Mouse (Mus musculus) frontal cortex, postnatal 10 days (tissue): ENCODE results near the gene Enox2.
"Not testable (repeated sequence)": the region's sequence is repeated elsewhere in the genome, so short reads cannot be mapped to it uniquely, and the experiment has no call there.

Source experiments
- DNase-seq, 2 experiments: peaks; one replicate each; pipeline ENCODE4 v3.0.0; 2022; ENCODE audit warnings: low spot score in 2 of 2, mixed read lengths in 1 of 2

Gene Enox2

GRCm38 (mm10) chrX:49287700-49288563 is at the start of gene Enox2:
Enox2 (minus strand) TSS chrX:49288259.
- DNase-seq: peak; percentile 78 to 89

- DNase-seq: no peak
These were observed 21.4 kb upstream of the Enox2 start for GRCm38 (mm10) chrX:49309496-49309895.

GRCm38 (mm10) chrX:49306659-49307058 is 18.6 kb upstream of the Enox2 start:
- DNase-seq: no peak

- DNase-seq: no peak
These were observed 8.0 kb downstream of the Enox2 start for GRCm38 (mm10) chrX:49279918-49280586.

GRCm38 (mm10) chrX:49273487-49274042 is 14.5 kb downstream of the Enox2 start:
- peak in 1 of 2 experiments; percentile 6 for DNase-seq

- no peak for DNase-seq
These were observed 37.2 kb downstream of the Enox2 start for GRCm38 (mm10) chrX:49250816-49251215.

DNA sequence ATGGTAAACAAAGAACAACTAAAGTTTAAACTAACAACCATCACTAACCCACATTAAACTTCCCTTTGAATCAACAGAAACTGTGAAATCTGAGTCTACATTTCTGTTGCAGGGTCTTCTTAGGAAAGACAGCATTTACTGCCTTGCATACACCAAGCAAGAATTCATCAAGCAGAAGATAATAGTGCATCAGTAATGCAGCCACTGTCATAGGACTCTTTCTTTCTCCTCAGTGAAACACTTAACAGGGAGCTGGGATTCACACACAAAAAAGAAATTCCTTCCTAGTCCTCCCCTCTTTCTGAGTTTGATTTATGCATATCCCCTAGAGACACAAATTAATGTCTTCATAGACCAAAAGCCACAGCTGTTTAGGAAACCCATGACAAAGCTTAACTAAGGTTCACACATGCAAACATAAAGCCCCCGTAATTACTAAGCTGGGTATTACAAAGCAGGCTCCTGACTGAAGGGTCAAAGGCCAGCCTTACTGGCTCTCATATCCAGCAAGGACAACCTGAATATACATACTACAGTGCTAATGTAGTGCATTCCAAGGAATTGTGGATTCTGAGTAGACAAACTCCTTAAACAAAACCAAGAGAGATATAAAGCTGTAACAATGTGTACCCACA is 62.1 kb downstream of the Enox2 start:
- no peak for DNase-seq

DNA sequence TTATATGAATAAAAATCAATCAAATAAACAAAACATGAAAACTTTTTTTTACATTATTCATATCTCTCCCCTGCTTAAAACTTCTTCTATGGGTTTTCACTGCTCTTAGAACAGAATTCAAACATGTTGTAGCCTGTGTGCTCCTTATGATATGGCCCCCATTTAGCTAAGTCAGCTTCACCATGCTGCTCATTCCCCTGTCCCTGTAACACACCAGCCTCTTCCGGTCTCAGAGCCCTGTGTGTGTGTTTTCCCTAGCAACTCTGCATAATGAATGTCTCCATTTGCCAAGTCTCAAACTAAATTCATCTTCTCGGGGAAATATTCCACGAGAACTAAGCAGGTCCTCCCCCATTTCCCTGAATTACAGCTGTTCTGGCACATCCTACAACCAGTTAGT is 71.6 kb downstream of the Enox2 start:
- DNase-seq: no peak

DNA sequence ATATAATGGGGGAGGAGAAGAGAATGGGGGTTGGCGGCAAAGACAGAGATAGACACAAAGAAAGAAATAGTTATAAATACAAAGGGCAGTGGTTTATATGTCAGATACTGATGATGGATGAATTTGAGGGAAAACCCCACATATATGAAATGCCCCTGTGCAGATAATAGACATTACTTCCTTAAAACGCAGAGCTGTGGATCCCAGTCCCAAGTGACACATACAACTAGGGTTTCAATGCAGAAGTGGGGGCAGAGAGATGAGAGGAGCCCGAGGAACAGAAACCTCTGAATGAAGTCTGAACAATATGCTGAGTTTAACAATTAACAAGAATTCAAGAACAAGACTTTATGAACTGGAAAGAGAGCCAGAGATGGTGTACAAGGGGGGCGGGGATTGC is 91.7 kb downstream of the Enox2 start:
- DNase-seq: no peak

GRCm38 (mm10) chrX:49181136-49181535 is 106.9 kb downstream of the Enox2 start:
- DNase-seq: no peak

DNA sequence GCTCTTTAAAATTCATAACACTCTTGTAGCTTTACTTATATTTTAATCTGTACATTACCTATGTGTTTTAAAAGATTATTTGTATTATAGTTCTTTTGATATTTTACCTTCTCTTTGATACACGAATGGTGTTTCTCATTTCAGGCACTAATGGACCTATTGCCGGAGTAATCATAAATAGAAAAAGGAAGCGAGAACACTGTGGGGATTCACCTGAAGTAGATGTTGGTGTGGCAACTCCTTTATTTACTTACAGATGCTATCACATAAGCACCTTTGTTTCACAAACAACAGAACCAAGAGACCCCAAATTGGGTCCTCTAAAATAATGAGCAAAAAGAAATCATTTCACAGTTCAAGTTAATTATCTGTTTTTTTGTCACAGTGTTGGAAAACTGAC is 109.4 kb downstream of the Enox2 start:
- DNase-seq: no peak

DNA sequence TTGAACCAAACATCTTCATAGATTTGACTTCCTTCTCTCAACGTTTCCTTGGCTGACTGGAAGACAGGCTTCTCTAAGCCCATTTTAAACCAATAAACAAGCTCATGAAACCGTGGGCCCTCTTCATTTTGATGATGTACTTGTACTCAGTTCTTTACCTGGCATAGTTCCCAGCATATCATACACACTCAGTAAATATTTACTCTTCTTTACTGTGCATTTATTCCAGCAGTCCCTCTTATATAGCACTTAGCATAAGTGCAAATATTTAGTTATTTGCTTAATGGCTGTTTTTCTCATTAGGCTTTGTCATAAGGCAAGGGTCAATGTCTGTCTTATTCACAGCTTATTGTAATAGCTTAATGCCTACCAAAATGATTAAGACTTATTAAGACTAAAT is 133.8 kb downstream of the Enox2 start:
- DNase-seq: no peak

- no peak for DNase-seq
These were observed 163.2 kb downstream of the Enox2 start for GRCm38 (mm10) chrX:49124774-49125429.

- DNase-seq: no peak
These were observed 171.6 kb downstream of the Enox2 start for GRCm38 (mm10) chrX:49116465-49116864.

GRCm38 (mm10) chrX:49112412-49112811 is 175.6 kb downstream of the Enox2 start:
- no peak for DNase-seq

DNA sequence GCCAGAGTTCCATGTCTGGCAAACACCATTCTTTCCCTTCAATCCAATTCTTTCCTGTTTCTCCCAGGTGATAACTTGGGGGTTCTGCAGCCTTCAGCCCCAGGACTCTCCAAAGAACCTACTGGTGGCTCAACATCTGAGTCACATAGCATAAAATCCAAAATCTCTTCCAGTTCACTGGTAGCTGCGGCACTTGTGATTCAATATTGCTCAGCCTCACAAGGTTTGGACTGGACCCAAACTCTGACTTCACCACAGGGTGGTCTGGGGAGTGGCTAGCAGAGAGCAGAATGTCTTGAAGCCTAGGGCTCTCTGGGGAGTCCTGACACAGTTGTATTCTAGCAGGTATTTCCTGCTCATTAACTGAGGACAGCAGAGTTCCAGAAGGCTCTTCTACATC is 187.5 kb downstream of the Enox2 start:
- not testable (repeated sequence) for DNase-seq

GRCm38 (mm10) chrX:49096249-49096648 is 191.8 kb downstream of the Enox2 start:
- DNase-seq: no peak

- DNase-seq: no peak
These were observed 213.0 kb downstream of the Enox2 start for GRCm38 (mm10) chrX:49075055-49075454.

- no peak for DNase-seq
These were observed 214.5 kb downstream of the Enox2 start for GRCm38 (mm10) chrX:49073563-49073962.

DNA sequence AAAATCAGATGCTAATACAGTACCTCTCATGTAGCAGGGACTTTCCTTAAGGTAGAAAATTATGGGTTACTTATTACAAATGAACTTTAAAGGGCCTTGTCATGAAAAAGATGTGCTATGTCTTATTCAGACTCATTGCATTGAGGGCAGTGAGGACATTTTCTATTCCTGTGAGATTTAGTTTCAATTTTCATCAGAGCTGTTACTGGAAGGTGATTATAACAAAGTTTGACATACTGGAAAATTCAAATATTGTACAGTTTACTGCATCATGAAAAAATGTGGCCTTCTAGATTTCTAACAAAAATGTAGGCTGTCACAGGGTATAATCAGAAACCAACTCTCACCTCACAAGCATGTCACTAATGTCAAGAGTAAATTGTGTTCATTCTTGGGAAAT is 242.9 kb downstream of the Enox2 start:
- no peak for DNase-seq

DNA sequence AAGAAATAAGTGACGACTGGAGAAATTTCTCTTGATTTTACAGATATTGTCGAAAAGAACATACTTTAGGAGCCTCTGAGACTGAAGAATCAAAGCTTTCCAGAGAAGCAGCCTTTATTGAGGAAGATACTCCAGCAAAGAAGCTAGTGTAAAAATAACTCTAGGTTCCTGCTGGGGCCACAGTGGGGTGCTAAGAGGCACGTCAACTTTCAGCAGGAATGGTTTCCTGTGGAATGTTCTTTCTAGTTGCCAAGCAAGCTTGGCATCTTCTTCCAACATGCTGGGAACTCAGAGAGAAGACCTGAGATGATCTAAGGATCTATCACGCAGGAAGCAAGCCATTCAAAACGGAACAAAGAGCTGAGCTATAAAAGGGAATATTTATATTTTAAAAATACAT is 278.3 kb downstream of the Enox2 start:
- DNase-seq: no peak

GRCm38 (mm10) chrX:49005655-49006054 is 282.4 kb downstream of the Enox2 start:
- DNase-seq: no peak
